Mouse (Mus musculus): Measurements from ENCODE around the gene Crebbp. TPM values are rescaled to one million over a fixed set of nuclear protein-coding genes. Genes with fewer than 3 reads are reported as not detected.
"Not testable (repeated sequence)": the region's sequence is repeated elsewhere in the genome, so short reads cannot be mapped to it uniquely, and the experiment has no call there.

Crebbp gene
- polyA plus RNA-seq, 1 experiment from 2014 or later: 8.8 TPM

- no peaks in the 10 kb centered on the region for H3K27me3 ChIP-seq
- WGBS (ENCODE audit: insufficient replicate concordance): 90% methylated on average over 9 of the region's 9 CpGs
- no peak overlapping the region for H3K9ac ChIP-seq
- no peak overlapping the region for H3K4me3 ChIP-seq (replicated peaks)
- H3K27ac ChIP-seq: no peak overlapping the region
- H3K9me3 ChIP-seq (replicated peaks): no peaks in the 10 kb centered on the region
- ATAC-seq (ENCODE audit: low read depth): no peak
- no peak overlapping the region for H3K4me2 ChIP-seq
- peaks cover 75% of the 10 kb centered on the region for H3K36me3 ChIP-seq
- no peak for DNase-seq
- H3K4me1 ChIP-seq (replicated peaks): no peaks in the 10 kb centered on the region; the same call in 1 of the 2 replicates
These were observed 127.9 kb downstream of the Crebbp start for GRCm38 (mm10) chr16:4085851-4086387.

- Histone ChIP-seq H3K27me3 (no peaks in the 10 kb centered on the region), H3K4me1 (replicated peaks) (no peaks in the 10 kb centered on the region; the same call in 1 of the 2 replicates), H3K9ac (no peak overlapping the region), H3K9me3 (replicated peaks) (no peaks in the 10 kb centered on the region), H3K4me3 (replicated peaks) (no peak overlapping the region), H3K27ac (no peak overlapping the region), H3K4me2 (no peak overlapping the region), H3K36me3 (peaks cover 66% of the 10 kb centered on the region)
- DNase-seq: no peak
- ATAC-seq (ENCODE audit: low read depth): no peak
- WGBS (ENCODE audit: insufficient replicate concordance): 88% methylated on average over 7 of the region's 7 CpGs
These were observed 128.7 kb downstream of the Crebbp start for GRCm38 (mm10) chr16:4085051-4085450.

- peaks cover 24% of the 10 kb centered on the region for H3K4me1 ChIP-seq (replicated peaks)
- H3K27ac ChIP-seq; H3K4me3 ChIP-seq (replicated peaks); H3K4me2 ChIP-seq; H3K27me3 ChIP-seq; H3K9me3 ChIP-seq (replicated peaks); DNase-seq; H3K9ac ChIP-seq; ATAC-seq (ENCODE audit: low read depth): not testable (repeated sequence)
- H3K36me3 ChIP-seq: peaks cover 23% of the 10 kb centered on the region
- 56% methylated on average over 3 of the region's 3 CpGs for WGBS (ENCODE audit: insufficient replicate concordance)
These were observed 133.4 kb downstream of the Crebbp start for GRCm38 (mm10) chr16:4080419-4080818.

GRCm38 (mm10) chr16:4079656-4080055, 134.1 kb downstream of the Crebbp start:
- no peaks in the 10 kb centered on the region for H3K27me3 ChIP-seq
- ATAC-seq (ENCODE audit: low read depth): no peak
- no peak overlapping the region for H3K9ac ChIP-seq
- H3K4me1 ChIP-seq (replicated peaks): peaks cover 32% of the 10 kb centered on the region
- H3K27ac ChIP-seq: no peak overlapping the region
- no peaks in the 10 kb centered on the region for H3K9me3 ChIP-seq (replicated peaks)
- no peak overlapping the region for H3K4me2 ChIP-seq
- H3K4me3 ChIP-seq (replicated peaks): no peak overlapping the region
- WGBS (ENCODE audit: insufficient replicate concordance): 55% methylated on average over 1 of the region's 1 CpGs
- H3K36me3 ChIP-seq: peaks cover 15% of the 10 kb centered on the region
- DNase-seq: no peak

GRCm38 (mm10) chr16:4078302-4078701, 135.5 kb downstream of the Crebbp start:
- H3K9ac ChIP-seq: peak overlapping the region; percentile 85; the same call in 1 of the 2 replicates
- not testable (repeated sequence) for ATAC-seq (ENCODE audit: low read depth)

GRCm38 (mm10) chr16:4077384-4078061, 136.3 kb downstream of the Crebbp start, which contains the start of gene Trap1:
Gene Trap1 (minus strand): TSS chr16:4077827.
- Histone ChIP-seq H3K4me3 (replicated peaks) (peak within 1 kb of the TSS; percentile 93), H3K9ac (peak within 1 kb of the TSS; percentile 85), H3K4me1 (replicated peaks) (peaks cover 44% of the 10 kb centered on the region), H3K27me3 (no peaks in the 10 kb centered on the region), H3K27ac (peak within 1 kb of the TSS; percentile 88), H3K9me3 (replicated peaks) (no peaks in the 10 kb centered on the region), H3K4me2 (peak within 1 kb of the TSS; percentile 82), H3K36me3 (peaks cover 7% of the 10 kb centered on the region; the same call in 1 of the 2 replicates)
- DNase-seq: peak; percentile 91
- peak; percentile 95 for ATAC-seq (ENCODE audit: low read depth)
- WGBS (ENCODE audit: insufficient replicate concordance): under 1% methylated on average over 58 of the region's 58 CpGs

More at GRCm38 (mm10) chr16:4078302-4078701, 135.5 kb downstream of the Crebbp start:
- Histone ChIP-seq H3K4me2 (peak overlapping the region; percentile 82), H3K27ac (peak overlapping the region; percentile 88), H3K4me3 (replicated peaks) (peak overlapping the region; percentile 93), H3K4me1 (replicated peaks) (peaks cover 44% of the 10 kb centered on the region)
- 62% methylated on average over 10 of the region's 10 CpGs for WGBS (ENCODE audit: insufficient replicate concordance)
- H3K36me3 ChIP-seq; H3K27me3 ChIP-seq; DNase-seq; H3K9me3 ChIP-seq (replicated peaks): not testable (repeated sequence)

- H3K4me1 ChIP-seq (replicated peaks): peaks cover 44% of the 10 kb centered on the region
These were observed 139.0 kb downstream of the Crebbp start for GRCm38 (mm10) chr16:4074836-4075235.

GRCm38 (mm10) chr16:4074297-4074696, 139.5 kb downstream of the Crebbp start:
- 42% methylated on average over 6 of the region's 6 CpGs for WGBS (ENCODE audit: insufficient replicate concordance)

More at GRCm38 (mm10) chr16:4074836-4075235, 139.0 kb downstream of the Crebbp start:
- ATAC-seq (ENCODE audit: low read depth): no peak
- peak; percentile 17 for DNase-seq
- 15% methylated on average over 3 of the region's 3 CpGs for WGBS (ENCODE audit: insufficient replicate concordance)
- no peak overlapping the region for H3K9ac ChIP-seq
- H3K27me3 ChIP-seq: no peaks in the 10 kb centered on the region
- H3K4me3 ChIP-seq (replicated peaks): no peak overlapping the region
- H3K36me3 ChIP-seq: no peaks in the 10 kb centered on the region
- no peaks in the 10 kb centered on the region for H3K9me3 ChIP-seq (replicated peaks)
- H3K27ac ChIP-seq: 0 out of 2 replicates have a peak overlapping the region, but pooled peaks have one; percentile 3
- H3K4me2 ChIP-seq: peak overlapping the region; percentile 82

GRCm38 (mm10) chr16:4068588-4068987, 145.2 kb downstream of the Crebbp start:
- WGBS (ENCODE audit: insufficient replicate concordance): 62% methylated on average over 8 of the region's 8 CpGs
- H3K36me3 ChIP-seq: peaks cover 57% of the 10 kb centered on the region

More at GRCm38 (mm10) chr16:4074297-4074696, 139.5 kb downstream of the Crebbp start:
- peaks cover 44% of the 10 kb centered on the region for H3K4me1 ChIP-seq (replicated peaks)
- H3K9ac ChIP-seq: no peak overlapping the region
- no peaks in the 10 kb centered on the region for H3K9me3 ChIP-seq (replicated peaks)
- DNase-seq: no peak
- 0 out of 2 replicates have a peak, but pooled peaks cover under 1% of the 10 kb centered on the region for H3K36me3 ChIP-seq
- H3K4me3 ChIP-seq (replicated peaks): no peak overlapping the region
- H3K27me3 ChIP-seq: no peaks in the 10 kb centered on the region
- H3K4me2 ChIP-seq: peak overlapping the region; percentile 82; the same call in 1 of the 2 replicates
- no peak for ATAC-seq (ENCODE audit: low read depth)
- H3K27ac ChIP-seq: no peak overlapping the region

GRCm38 (mm10) chr16:4064945-4065344, 148.9 kb downstream of the Crebbp start:
- Histone ChIP-seq H3K4me2 (no peak overlapping the region), H3K4me3 (replicated peaks) (no peak overlapping the region), H3K4me1 (replicated peaks) (no peaks in the 10 kb centered on the region), H3K27ac (no peak overlapping the region), H3K9me3 (replicated peaks) (no peaks in the 10 kb centered on the region), H3K36me3 (peaks cover 90% of the 10 kb centered on the region), H3K27me3 (no peaks in the 10 kb centered on the region), H3K9ac (no peak overlapping the region)
- ATAC-seq (ENCODE audit: low read depth) (no peak), DNase-seq (no peak)
- 79% methylated on average over 4 of the region's 4 CpGs for WGBS (ENCODE audit: insufficient replicate concordance)

More at GRCm38 (mm10) chr16:4068588-4068987, 145.2 kb downstream of the Crebbp start:
- Histone ChIP-seq H3K4me2 (no peak overlapping the region), H3K4me3 (replicated peaks) (no peak overlapping the region), H3K27me3 (no peaks in the 10 kb centered on the region), H3K9me3 (replicated peaks) (no peaks in the 10 kb centered on the region), H3K4me1 (replicated peaks) (peaks cover 1% of the 10 kb centered on the region; the same call in 1 of the 2 replicates), H3K27ac (no peak overlapping the region), H3K9ac (no peak overlapping the region)
- ATAC-seq (ENCODE audit: low read depth) (peak; percentile 47), DNase-seq (peak; percentile 35)

GRCm38 (mm10) chr16:4053811-4054210, 160.0 kb downstream of the Crebbp start:
- Histone ChIP-seq H3K9ac (no peak overlapping the region), H3K4me3 (replicated peaks) (no peak overlapping the region), H3K9me3 (replicated peaks) (no peaks in the 10 kb centered on the region), H3K4me2 (no peak overlapping the region), H3K27ac (no peak overlapping the region), H3K27me3 (no peaks in the 10 kb centered on the region), H3K4me1 (replicated peaks) (no peaks in the 10 kb centered on the region), H3K36me3 (peaks cover 94% of the 10 kb centered on the region)
- no peak for DNase-seq
- WGBS (ENCODE audit: insufficient replicate concordance): 59% methylated on average over 3 of the region's 3 CpGs
- no peak for ATAC-seq (ENCODE audit: low read depth)
